Mouse (Mus musculus) spleen, adult 2 months (tissue): ENCODE results near the gene Ccdc138. TPM values are rescaled to one million over a fixed set of nuclear protein-coding genes. Genes with fewer than 3 reads are reported as not detected.
A peak's percentile ranks its signal among the peaks of the same experiment; 100 is the strongest.
"Not testable (repeated sequence)": the region's sequence is repeated elsewhere in the genome, so short reads cannot be mapped to it uniquely, and the experiment has no call there.

Experiments
- DNase-seq, 2 experiments: peaks; one replicate each; pipeline versions ENCODE4 v3.0.0 to v3.0.0-alpha.2; 2012 to 2021; ENCODE audit warnings: low spot score in 2 of 2, low read depth in 1 of 2
- H3K27ac ChIP-seq: fragments of 200-500 bp; 2 replicates; pipeline ENCODE4 v1.5.1; 2012; ENCODE audit warnings: low read length, inconsistent platforms; ENCODE audit not compliant: insufficient read depth
- H3K27me3 ChIP-seq: fragments of 200-500 bp; 2 replicates; pipeline ENCODE4 v1.6.1; 2012; ENCODE audit warnings: mild to moderate bottlenecking, moderate library complexity, low read length, inconsistent platforms; ENCODE audit not compliant: control insufficient read depth, insufficient read depth
- H3K36me3 ChIP-seq: fragments of 200-500 bp; 2 replicates; pipeline ENCODE4 v1.6.1; 2012; ENCODE audit warnings: mild to moderate bottlenecking, low read length, inconsistent platforms; ENCODE audit not compliant: control insufficient read depth, insufficient read depth
- H3K4me1 ChIP-seq: fragments of 200-500 bp; 2 replicates; pipeline ENCODE4 v1.6.1; 2011; ENCODE audit warnings: inconsistent platforms; ENCODE audit not compliant: control insufficient read depth, insufficient read depth, insufficient read length
- H3K4me3 ChIP-seq: fragments of 200-500 bp; 2 replicates; pipeline ENCODE4 v1.5.1; 2011; ENCODE audit warnings: mild to moderate bottlenecking, inconsistent platforms; ENCODE audit not compliant: insufficient read depth, insufficient read length; ENCODE audit errors: extremely low read depth
- CTCF ChIP-seq: fragments of 200-500 bp; IDR thresholded peaks from 2 replicates; pipeline ENCODE4 v1.5.1; 2011; ENCODE audit warnings: mild to moderate bottlenecking, inconsistent platforms; ENCODE audit not compliant: insufficient read depth, insufficient read length, insufficient replicate concordance; ENCODE audit errors: extremely low read depth
- POLR2A ChIP-seq: fragments of 200-500 bp; IDR thresholded peaks from 2 replicates; pipeline ENCODE4 v1.6.1; 2011; ENCODE audit warnings: low read depth, low read length, inconsistent platforms
- WGBS: fragments of 180-500 bp; shearing (Covaris S2); methylation state at CpG from one replicate; pipeline ENCODE4 v1.1.7; 2018; 5-methylcytosine and 5-hydroxymethylcytosine counted together
- polyA plus RNA-seq: library from polyadenylated mRNA; depleted of rRNA; stranded (reverse); fragments of >200 nt; gene quantifications from 2 replicates; pipeline ENCODE4 v1.2.3, GENCODE M21; 2012

Gene Ccdc138
- polyA plus RNA-seq, 1 experiment = 0.14 TPM

- H3K27ac ChIP-seq = no peak overlapping the region
- H3K4me3 ChIP-seq = no peak overlapping the region
- no peaks in the 10 kb centered on the region for H3K36me3 ChIP-seq
- WGBS = 95% methylated on average over 2 of the region's 2 CpGs
- H3K27me3 ChIP-seq = no peaks in the 10 kb centered on the region
- TF ChIP-seq CTCF = no peak
- no peak for TF ChIP-seq POLR2A
- DNase-seq = no peak
- no peaks in the 10 kb centered on the region for H3K4me1 ChIP-seq
Observed at GRCm38 (mm10) chr10:58532177-58532576, 34.4 kb downstream of the Ccdc138 start.

GRCm38 (mm10) chr10:58536276-58536675, 38.5 kb downstream of the Ccdc138 start:
- H3K4me3 ChIP-seq, H3K36me3 ChIP-seq, DNase-seq, H3K27ac ChIP-seq, H3K4me1 ChIP-seq, H3K27me3 ChIP-seq: not testable (repeated sequence)
- WGBS = 96% methylated on average over 5 of the region's 5 CpGs

GRCm38 (mm10) chr10:58540613-58541012, 42.9 kb downstream of the Ccdc138 start:
- no peak for DNase-seq
- TF ChIP-seq CTCF (no peak), POLR2A (no peak)
- no peaks in the 10 kb centered on the region for H3K27me3 ChIP-seq
- H3K36me3 ChIP-seq = no peaks in the 10 kb centered on the region
- H3K4me1 ChIP-seq = no peaks in the 10 kb centered on the region
- no peak overlapping the region for H3K4me3 ChIP-seq
- WGBS = 94% methylated on average over 13 of the region's 13 CpGs
- H3K27ac ChIP-seq = no peak overlapping the region

GRCm38 (mm10) chr10:58548739-58549138, 51.0 kb downstream of the Ccdc138 start:
- no peak for DNase-seq
- Histone ChIP-seq H3K4me3 (no peak overlapping the region), H3K27ac (no peak overlapping the region), H3K27me3 (no peaks in the 10 kb centered on the region), H3K36me3 (no peaks in the 10 kb centered on the region), H3K4me1 (no peaks in the 10 kb centered on the region)
- TF ChIP-seq POLR2A (no peak), CTCF (no peak)

- WGBS = 90% methylated on average over 8 of the region's 8 CpGs
- no peaks in the 10 kb centered on the region for H3K36me3 ChIP-seq
- no peak overlapping the region for H3K4me3 ChIP-seq
- H3K27ac ChIP-seq = no peak overlapping the region
- DNase-seq = no peak
- TF ChIP-seq CTCF (no peak), POLR2A (no peak)
- no peaks in the 10 kb centered on the region for H3K4me1 ChIP-seq
- no peaks in the 10 kb centered on the region for H3K27me3 ChIP-seq
Observed at GRCm38 (mm10) chr10:58554693-58555387, 57.1 kb downstream of the Ccdc138 start.

- Histone ChIP-seq H3K4me3 (no peak overlapping the region), H3K27ac (no peak overlapping the region), H3K27me3 (no peaks in the 10 kb centered on the region), H3K4me1 (no peaks in the 10 kb centered on the region), H3K36me3 (no peaks in the 10 kb centered on the region)
- 39% methylated on average over 7 of the region's 7 CpGs for WGBS
- DNase-seq = peak in 1 of 2 experiments; percentile 17
- no peak for TF ChIP-seq POLR2A
- TF ChIP-seq CTCF = 0 out of 2 replicates have a peak, but pooled peaks have one; percentile 7
Observed at GRCm38 (mm10) chr10:58559098-58559497, 61.4 kb downstream of the Ccdc138 start.

GRCm38 (mm10) chr10:58559901-58560300, 62.2 kb downstream of the Ccdc138 start:
- no peak overlapping the region for H3K27ac ChIP-seq
- 32% methylated on average over 3 of the region's 3 CpGs for WGBS
- no peaks in the 10 kb centered on the region for H3K27me3 ChIP-seq
- DNase-seq = no peak
- no peaks in the 10 kb centered on the region for H3K36me3 ChIP-seq
- H3K4me1 ChIP-seq = no peaks in the 10 kb centered on the region
- TF ChIP-seq POLR2A = no peak
- TF ChIP-seq CTCF = no peak
- H3K4me3 ChIP-seq = no peak overlapping the region
